Mouse (Mus musculus): ENCODE data around the gene Bri3. TPM values are rescaled to one million over a fixed set of nuclear protein-coding genes. Genes with fewer than 3 reads are reported as not detected.

Bri3 gene
- total RNA-seq, 4 experiments from 2014 or later: 148 to 170 (median 156) TPM

Other genes with a start within 250 kb of the Bri3 start
- gene Ccz1, start 229.6 kb upstream of the Bri3 start, total RNA-seq (2022): 10 to 100 TPM; 27.4 to 33.6 (median 29.4) TPM
- gene Ocm, start 217.8 kb upstream of the Bri3 start, total RNA-seq (2022): not detected
- 10 to 100 TPM; 31.3 to 33.3 (median 32.0) TPM for gene Lmtk2, start 144.0 kb upstream of the Bri3 start, total RNA-seq (2022)
- under 1 TPM in 1 of 4 experiments, not detected in 3; 0.13 TPM for gene Bhlha15, start 54.2 kb upstream of the Bri3 start, total RNA-seq (2022)
- gene Tecpr1, start 20.8 kb upstream of the Bri3 start, total RNA-seq (2022): 10 to 100 TPM; 25.2 to 33.4 (median 28.5) TPM
- 10 to 100 TPM in 1 of 4 experiments, 1 to 10 TPM in 3; 6.4 to 10.6 (median 8.3) TPM for gene Baiap2l1, start 113.7 kb downstream of the Bri3 start, total RNA-seq (2022)

Measured in heart, adult 8-10 months (tissue).